Mouse (Mus musculus) urinary bladder, postnatal 0 days (tissue): ENCODE results near the gene Ugt2b38. TPM values are rescaled to one million over a fixed set of nuclear protein-coding genes. Genes with fewer than 3 reads are reported as not detected.

Experiments used
- polyA plus RNA-seq: library from polyadenylated mRNA; unstranded; fragments of >200 nt; fragmentation: Nextera tagmentation; extraction: Ambion mirVana; gene quantifications from 2 replicates; pipeline ENCODE4 v1.2.1, GENCODE M21; 2015

Ugt2b38 gene
- not detected in 2 replicates for polyA plus RNA-seq

GRCm38 (mm10) chr5:87424041-87424440 is at the start of gene Ugt2b38:
TSS of gene Ugt2b38 (minus strand) at chr5:87424203.

Other genes with a start within 250 kb of the Ugt2b38 start
- not detected in 2 replicates for gene Ugt2b37, start 169.4 kb downstream of the Ugt2b38 start, polyA plus RNA-seq
- not detected in 2 replicates for gene Ugt2a3, start 87.0 kb downstream of the Ugt2b38 start, polyA plus RNA-seq
- gene Ugt2a2, start 58.1 kb upstream of the Ugt2b38 start, polyA plus RNA-seq = not detected in 2 replicates
- not detected in 2 replicates for gene Gm43638, start 62.6 kb upstream of the Ugt2b38 start, polyA plus RNA-seq
- not detected in 2 replicates for gene Ugt2a1, start 66.7 kb upstream of the Ugt2b38 start, polyA plus RNA-seq
- 0.13 TPM in 1 of 2 replicates, not detected in the other for gene Sult1b1, start 114.0 kb upstream of the Ugt2b38 start, polyA plus RNA-seq
- not detected in 2 replicates for gene Sult1d1, start 144.8 kb upstream of the Ugt2b38 start, polyA plus RNA-seq
- gene Sult1e1, start 167.4 kb upstream of the Ugt2b38 start, polyA plus RNA-seq = not detected in 2 replicates
- not detected in 2 replicates for gene Csn1s1, start 242.0 kb upstream of the Ugt2b38 start, polyA plus RNA-seq